Mouse (Mus musculus) thymus, adult 18-20 months (tissue): ENCODE measurements at regions not wholly inside any gene's neighbourhood (a gene's known extent, or its start where the extent isn't known, plus 50 kb on each side); places are given as distances from the start of the nearest gene placed in this dataset.

Experiments
- DNase-seq, 2 experiments: peaks; one replicate each; pipeline ENCODE4 v3.0.0; 2022; ENCODE audit warnings: mixed read lengths in 2 of 2

DNA sequence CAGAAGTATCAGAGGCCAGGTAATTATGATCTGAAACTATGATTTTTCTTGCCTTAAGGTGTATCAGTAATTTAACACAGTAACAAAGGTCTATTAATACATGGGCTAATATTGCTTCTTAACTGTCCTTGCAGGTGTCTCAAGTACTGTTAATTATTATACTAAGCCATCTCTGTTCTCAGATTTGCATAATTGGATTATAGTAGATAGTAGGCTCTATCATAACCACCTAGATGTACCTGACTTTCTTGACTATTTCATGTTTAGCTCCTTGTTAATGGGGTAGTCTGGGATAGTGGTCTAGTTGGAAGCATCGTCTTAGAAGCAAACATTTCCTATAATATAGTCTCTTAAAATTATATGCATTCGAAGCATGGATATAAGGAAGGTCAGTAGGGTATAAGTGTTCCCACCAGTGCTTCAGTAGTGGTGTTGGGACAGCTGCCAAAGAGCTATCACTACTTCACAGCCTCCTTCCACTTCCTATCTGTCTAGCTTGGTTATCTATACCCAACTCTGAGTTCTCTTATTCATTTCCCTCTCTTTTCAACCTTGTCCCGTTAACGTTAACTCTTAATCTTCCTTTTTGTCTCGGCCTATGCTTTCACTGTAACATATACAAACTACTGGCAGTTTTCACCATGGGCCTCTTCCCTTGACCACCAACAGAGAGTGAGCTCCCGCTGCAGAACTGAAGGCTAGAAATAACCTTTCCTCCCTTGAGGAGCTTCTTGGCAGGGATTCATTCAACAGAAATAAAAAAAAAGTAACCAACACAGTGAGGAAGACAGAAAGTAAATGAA is 630.9 kb upstream of the Lcorl start:
- no peak for DNase-seq

DNA sequence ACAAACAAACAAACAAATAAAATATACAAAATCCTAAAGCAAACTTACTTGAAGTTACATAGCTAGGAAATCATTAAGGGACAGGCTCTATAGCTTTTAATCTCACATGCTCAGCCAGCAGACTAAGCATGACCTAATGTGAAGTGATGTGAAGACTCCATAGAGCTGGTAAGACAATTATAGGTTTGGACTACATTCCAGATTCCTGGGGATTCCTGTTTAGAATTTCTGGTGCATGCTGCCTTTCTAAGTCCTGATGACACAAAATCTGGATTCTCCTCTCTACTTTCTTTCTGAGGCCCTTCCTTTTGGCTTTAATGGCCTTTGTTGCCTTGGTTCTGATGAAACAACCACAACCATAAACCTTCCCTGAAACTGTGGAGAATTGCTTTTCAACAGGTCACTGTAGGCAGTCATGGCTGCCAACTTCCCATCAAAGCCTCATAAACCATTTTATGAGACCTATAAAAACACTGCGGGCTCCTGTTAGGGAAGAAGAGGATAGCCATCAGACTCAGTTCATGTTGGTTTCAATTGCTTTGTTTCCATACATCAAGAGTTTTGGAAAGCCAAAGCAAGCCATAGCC is 629.4 kb upstream of the Lcorl start:
- DNase-seq = no peak

DNA sequence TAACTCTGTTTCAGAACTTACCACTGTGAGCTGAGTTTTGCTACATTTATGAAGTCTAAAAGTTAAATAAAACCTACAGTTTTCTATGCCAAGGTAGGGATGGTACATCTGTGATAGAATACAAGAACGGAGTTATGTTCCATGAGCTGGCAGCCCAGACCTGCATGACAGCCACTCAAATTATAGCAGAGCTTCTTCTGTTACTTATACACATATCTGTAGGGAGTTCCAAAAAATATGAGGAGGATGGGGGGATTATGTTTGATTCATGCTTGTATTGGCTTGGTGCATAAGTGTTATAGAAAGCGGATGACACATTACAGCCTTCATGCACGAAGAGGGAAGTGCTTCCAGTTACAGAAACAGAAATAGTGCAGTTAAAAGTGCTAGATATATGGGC is 598.9 kb upstream of the Lcorl start:
- no peak for DNase-seq

DNA sequence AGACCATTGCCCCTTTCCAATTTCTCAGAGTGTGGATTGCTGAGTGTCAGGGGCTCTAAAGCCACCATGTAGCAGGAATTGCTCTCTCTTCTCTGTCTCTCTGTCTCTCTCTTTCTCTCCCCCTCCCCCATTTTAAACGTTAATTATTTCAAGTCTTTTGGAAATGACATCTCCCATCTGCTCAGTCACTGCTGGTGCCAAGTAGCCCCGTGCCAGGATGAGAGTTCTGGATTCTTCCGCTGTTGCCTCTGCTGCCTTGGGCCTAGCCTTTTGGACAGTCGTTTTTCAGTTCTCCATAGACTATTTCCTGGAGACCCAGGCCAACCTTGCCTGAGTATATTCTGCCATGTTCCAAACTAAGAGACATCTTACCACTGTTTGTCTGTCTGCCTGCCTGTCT is 590.9 kb upstream of the Lcorl start:
- DNase-seq = no peak

DNA sequence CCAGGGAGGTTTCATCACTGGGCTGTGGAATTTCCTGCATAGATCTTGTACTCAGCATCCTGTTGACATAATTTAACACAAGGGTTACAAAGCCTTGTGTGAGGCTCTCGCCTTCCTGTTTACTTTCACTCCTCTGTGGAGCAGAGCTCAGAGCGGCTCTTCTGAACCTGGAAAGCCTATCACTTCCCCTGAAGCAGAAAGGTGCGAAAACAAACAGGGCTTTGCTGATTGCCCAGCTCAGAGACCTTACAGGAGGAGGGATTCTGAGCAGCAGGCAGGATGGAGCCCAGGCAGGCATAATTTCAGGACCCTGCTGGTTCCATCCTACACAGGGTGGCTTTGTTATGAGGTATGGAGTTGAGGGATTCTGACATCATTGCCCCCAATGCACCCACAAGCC is 588.4 kb upstream of the Lcorl start:
- no peak for DNase-seq

DNA sequence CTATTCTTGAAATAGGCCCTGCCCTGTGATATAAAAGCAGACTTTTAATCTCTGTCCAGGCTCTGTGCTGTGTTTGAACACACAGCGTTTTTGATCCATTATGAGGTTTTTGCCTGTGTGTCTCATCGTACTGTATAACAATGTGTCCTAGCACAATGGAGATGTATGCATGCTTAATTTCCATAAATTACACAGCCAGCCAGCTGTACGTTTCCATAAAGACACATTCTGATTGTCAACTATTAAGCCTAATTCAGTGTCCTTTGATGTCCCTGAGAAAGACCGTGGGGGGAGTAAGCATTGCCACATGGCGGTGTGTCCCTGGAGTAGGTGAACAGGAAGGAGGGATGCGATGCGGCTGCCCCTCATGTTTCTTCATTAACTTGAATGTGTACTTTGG is 587.7 kb upstream of the Lcorl start:
- DNase-seq = no peak

DNA sequence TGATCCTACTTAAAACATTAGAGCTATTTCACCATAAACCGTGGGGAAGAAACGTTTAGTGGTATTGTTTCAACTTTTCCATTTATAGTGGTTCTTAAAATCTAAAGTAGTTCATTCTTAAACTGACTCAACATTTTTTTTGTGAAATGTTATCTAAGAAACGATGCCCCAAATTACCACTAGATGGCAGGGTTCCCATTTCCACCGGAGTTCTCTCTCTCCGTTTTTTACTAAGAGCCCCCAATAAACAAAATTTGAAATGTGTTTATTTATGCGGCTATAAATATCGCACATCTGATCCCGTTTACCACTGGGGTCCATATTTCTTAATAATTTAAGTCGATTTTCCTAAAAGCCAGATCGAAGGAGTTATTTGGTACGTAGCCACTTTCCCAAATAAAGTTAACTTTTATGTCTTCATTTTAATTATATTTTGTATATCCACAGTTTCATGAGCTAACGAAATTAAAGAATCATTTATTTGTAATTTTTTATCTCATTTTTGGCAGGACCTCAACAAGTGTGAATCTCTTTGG is 586.5 kb upstream of the Lcorl start:
- DNase-seq = no peak

DNA sequence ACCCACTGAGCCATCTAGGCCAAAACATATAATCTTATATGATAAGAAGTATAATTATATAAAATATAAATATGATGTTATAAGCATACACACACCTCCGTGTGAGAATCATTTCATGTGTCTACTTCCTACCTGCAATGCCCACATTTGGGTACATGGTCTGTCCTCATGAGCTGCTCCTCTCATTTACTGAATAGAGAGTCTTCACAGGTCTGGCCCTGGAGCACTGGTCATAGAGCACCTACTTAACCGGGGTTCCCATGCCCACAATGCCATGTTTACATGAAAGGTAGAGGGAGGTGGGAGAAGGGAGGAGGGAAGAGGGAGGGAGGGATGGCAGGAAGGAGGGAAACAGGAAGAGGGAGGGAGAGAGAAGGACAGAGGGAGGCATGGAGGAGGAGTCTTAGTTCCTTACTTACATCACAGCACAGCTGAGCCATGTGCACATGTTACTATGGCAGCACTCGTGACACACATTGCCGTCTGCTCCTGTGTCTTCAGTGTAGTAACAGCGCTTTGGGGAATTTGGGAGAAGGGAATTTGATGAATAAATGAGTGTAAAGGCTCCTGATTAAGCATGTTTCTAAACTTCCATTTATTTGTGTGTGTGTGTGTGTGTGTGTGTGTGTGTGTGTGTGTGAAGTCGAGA is 585.3 kb upstream of the Lcorl start:
- no peak for DNase-seq

DNA sequence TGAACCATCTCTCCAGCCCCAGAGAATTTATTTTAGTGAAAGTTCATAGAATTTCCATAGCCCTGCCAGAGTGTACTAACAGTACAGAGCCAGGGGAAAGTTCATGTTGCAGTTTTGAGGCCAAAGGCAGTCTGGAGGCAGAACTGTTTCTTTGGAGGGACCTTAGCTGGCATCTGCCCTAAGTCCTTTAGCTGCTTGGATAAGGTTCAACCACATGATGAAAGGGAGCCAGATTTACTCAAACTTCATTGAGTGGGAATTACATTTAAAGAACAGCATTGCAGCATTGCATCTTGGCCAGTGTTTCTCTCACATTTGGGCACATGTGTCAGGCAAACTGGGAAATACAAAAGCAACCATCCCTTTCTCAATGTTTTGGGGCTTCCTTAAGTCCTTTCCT is 584.3 kb upstream of the Lcorl start:
- DNase-seq = no peak

DNA sequence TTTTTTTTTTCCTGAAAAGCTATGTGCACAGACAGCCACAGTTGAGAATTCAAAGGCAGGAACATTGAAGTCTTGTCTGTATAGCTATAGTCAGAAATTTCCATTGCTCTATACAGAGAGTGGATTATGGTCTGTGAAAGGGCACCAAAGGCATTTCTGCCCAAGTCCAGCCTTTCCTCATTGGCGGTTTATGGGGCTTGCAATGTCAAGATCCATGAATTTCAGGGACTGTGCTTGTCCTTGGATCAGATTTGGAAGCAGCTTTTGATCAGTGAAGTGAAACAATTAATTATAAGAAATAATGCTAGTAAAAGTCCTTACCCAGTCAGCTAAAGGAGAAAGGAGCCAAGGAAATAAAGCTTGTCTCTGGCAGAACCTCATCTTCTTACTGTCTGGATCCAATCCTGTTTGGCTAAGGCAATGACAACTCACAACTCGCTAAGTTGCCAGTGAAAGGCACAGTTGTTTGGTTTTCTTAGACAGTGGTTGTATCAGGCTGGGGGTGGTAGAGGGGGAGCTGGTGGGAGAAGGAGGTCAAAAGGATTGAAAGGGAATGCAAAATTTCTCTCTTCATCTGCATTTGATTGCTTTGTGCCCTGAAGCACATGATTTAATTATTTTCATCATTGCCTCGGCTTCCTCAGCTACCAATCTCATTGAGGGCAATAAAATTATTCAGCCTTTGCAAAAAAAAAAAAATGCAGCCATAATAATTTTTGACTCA is 574.4 kb upstream of the Lcorl start:
- no peak for DNase-seq

DNA sequence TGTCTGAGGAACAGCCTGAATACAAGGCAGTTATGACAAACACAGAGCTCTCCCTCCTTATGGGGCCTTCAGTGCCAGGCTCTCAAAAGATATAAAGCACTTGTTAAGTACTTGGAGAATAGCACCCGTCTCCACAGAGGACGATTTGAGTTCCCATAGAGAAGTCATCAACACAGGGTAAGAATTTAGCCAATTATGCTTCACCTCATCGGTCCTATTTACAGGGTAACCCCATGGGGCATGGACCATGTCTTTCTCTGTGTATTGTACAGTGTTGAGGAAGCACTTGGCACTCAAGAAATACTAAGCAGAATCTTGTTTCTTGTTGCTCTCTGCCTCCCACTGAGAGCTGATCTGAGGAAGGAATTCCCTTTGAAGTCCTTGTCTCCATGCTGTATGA is 565.3 kb upstream of the Lcorl start:
- no peak for DNase-seq

DNA sequence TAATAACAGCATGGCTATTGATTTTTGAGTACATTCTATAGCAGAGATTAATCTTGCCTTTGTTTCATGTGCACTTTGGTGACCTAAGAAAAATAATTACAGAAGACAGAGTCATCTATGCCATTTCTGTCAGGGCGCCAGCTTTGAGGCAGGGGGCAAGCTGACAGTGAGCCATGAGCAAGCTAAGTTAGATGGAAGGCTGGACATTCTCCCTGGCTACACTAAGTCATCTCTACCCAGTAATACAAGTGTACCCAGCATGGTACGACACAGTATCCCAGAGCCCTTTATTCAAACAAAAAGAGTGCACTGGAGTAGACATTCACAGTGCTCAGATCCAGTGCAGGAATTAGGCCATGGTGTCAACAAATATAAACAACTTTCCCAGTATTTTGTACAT is 549.6 kb upstream of the Lcorl start:
- DNase-seq = no peak

DNA sequence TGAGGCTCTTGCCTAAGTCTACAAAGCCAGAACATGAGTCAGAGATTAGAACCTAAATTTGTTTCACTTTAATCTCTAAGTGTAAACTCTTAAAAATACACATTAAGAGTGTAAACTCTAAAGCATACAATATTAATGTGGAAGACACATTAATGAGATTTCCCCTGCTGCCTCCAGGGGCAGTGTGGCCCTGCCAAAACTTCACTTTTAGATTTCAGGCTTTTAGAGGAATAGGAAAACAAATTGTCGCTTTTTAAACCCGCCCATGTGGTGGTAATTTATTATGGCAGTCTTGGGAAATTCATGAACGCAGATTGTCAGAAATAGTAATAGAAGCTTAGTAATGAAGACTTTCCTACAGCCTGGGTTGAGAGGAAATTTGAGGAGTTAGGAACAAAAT is 549.0 kb upstream of the Lcorl start:
- no peak for DNase-seq

DNA sequence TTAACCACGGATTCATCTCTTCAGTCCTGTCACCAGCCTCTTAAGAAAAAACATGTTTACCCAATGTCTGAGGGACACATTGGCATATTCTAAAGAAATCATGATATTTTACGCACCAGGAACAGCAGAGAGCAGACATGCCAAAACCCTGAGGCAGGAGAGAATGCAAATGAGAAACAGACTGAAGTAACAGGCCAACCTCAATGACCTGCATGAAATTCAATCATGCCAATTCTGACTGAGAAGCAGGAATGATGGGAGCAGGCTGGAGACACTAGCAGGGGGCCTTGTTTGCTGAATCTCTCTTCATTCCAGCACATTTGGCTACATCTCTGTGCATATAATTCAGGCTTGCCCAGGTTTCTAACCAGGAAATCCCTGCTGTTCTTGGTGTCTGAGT is 529.2 kb upstream of the Lcorl start:
- DNase-seq = no peak

DNA sequence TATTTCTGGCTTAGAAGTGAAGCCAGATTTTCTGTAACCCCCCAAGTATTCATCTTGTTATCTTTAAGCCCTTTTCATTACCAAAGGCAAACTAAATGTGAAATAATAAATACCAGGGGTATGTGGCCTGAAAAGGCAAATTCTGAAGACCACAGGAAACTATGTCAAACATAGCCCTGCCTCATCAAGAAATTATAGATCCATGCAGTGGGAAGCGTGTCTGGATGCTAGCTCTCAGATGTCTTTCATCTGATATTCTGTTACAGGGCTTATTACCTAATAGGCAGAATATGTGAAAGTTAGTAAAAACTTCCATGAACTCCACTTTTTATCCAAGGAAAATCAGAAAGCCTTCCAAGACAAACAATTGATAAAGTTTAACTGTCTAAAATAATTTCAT is 509.9 kb upstream of the Lcorl start:
- DNase-seq = no peak

DNA sequence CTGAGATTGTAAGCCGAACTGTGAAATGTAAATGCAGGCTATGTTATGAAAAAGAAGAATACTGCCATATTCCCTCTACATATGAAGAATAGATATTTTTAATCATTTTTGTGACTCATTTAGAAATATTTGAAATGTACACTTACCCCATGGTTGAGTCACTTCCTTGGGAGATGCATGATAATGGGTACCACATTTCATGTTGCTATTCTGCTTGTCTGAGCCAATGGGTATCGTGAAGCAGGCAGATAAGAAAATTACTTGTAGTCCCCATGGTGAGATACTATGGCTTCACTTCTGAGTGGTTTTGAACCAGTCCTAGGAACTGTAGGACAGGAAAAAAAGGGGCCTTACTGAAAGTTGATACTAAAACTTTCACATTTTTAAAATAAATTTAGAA is 506.2 kb upstream of the Lcorl start:
- DNase-seq = no peak

DNA sequence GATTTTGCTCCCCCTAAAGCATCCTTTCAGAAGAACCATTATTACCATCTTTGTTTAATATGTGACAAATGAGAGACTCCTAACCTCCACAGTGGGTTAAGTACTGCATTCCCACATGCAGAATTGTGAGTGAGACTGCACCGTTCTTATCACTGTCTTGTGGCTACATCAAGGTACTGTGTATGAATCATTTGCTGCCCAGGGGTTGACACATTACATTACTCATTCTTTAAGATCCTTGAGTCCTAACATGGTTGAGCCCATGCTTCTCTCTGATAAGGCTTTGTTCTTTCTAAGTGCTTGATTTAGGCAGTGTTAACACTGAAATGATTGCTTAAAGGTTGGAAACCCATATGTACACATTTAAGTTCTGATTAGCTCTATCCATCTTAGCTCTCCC is 504.2 kb upstream of the Lcorl start:
- DNase-seq = no peak

DNA sequence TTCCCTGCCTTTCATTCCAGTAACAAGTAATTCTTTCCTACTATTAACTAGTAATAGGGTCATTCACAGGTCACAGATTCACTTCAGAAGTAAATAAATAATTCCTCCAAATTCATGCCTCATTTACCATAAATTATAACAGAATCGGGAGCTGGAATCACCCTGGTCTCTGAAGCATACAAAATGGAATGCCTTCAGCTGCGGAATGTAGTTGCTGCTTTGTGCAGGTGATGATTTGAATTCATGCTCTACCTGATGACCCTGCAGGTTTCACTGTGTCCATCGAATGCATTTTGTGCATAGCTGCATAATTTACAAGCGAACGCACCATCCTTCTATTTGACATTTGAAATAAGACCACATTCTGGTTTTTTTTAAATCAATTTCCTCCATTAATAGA is 491.0 kb upstream of the Lcorl start:
- DNase-seq = no peak

DNA sequence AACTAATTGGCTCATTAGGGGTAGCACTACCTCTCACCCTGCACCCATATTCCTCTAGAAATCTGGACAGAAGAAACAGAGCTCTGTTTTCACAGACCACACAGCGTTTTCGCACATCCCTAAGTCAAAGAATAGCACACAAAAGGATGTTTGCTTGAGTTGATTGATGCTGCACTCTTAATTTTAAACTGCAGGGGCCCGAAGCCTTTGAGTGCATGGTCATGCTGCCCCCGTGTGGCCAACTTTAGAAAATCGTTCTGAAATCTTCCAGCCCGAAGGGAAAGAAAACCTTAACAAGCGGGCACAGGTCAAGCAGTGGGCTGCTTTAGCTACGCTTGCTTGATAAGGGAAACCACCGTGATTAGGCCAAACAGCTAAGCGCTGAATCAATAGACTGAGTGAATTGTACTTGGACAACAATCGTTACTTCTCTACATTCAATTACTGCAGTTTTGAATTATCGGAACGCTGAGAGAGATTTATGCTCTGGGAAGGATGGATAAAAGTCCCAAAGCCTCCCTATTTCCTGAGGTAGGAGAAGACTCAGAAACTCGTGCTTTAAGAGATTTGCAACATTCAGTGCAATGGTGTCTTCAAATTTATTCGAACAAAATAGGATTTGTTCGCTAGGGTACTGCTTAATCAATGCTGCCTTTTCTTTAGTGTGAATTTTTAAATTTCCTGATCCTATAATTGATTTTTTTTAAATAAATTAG is 490.1 kb upstream of the Lcorl start:
- peak; percentile 2 to 5 for DNase-seq

DNA sequence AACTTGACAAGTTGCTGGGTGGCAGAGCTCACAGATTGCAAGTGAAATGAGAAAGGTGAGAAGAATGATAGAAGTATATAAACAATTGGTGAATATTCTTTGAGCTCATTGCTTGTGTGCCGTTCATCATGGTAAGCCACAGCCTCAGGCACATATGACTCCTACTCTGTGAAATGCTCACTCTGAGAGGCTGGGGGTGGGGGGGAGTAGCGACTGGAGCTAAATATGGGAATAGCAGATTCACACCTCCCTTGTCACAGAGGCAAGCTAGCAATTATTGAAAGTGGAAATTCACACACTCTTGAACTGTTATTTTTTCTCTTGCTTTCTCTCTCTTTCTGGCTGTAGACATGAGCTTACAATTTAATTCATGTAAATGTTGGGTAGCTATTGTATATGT is 481.0 kb upstream of the Lcorl start:
- DNase-seq = no peak

DNA sequence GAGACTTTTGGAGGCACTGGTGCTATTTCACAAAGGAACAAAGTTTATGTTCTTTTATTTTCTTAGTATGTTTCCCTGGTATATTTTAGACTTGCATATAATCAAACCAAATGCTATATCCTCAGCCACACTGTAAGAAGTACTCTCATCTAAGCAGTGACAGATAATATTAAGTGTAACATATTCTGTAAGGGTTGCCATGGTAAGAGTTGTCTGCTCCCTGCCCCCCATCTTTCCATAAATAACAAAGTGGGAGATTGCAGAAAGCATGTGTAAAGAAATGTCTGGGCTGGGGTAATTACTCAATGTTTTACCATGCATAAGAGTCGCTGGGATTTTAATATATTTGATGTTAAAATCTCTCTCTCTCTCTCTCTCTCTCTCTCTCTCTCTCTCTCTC is 473.5 kb upstream of the Lcorl start:
- DNase-seq = no peak
